Mouse (Mus musculus): Measurements from ENCODE around the gene Prpf8. TPM values are rescaled to one million over a fixed set of nuclear protein-coding genes. Genes with fewer than 3 reads are reported as not detected.

The Prpf8 gene
- total RNA-seq, 1 experiment, result 256 TPM

- H3K9me3 ChIP-seq (ENCODE audit: control insufficient read depth, insufficient read depth, low read depth, low read length), result no peaks in the 10 kb centered on the region
- H3K4me1 ChIP-seq (ENCODE audit: control insufficient read depth in 2 of 2, insufficient read depth in 2 of 2, low read length in 2 of 2, poor library complexity in 1 of 2), result no peaks in the 10 kb centered on the region; a peak in 1 of 4 replicates
- no peak for DNase-seq (ENCODE audit: low read depth, low spot score)
- H3K36me3 ChIP-seq (ENCODE audit: control insufficient read depth, insufficient read depth, low read length, poor library complexity, severe bottlenecking), result no peaks in the 10 kb centered on the region
- in situ Hi-C loops (cut with MboI; ENCODE audit: low sequenced_read_pairs in 2 of 2, unreplicated experiment in 2 of 2), result no loop called here
- H3K9ac ChIP-seq (ENCODE audit: insufficient read depth, low read depth, low read length, poor library complexity, severe bottlenecking), result peak overlapping the region; percentile 7; the same call in 1 of the 2 replicates
- H3K4me3 ChIP-seq (ENCODE audit: insufficient read depth in 1 of 2, low read depth in 1 of 2, low read length in 2 of 2, poor library complexity in 1 of 2, severe bottlenecking in 1 of 2), result peak overlapping the region; percentile 6 to 27; a peak in 2 of 4 replicates
- TF ChIP-seq MAFK (IDR thresholded peaks at IDR 0.05; ENCODE audit: insufficient read depth, low read depth, low read length) (no peak), CHD2 (IDR thresholded peaks at IDR 0.05; ENCODE audit: low read depth, low read length) (no peak), ZC3H11A (IDR thresholded peaks at IDR 0.05; ENCODE audit: borderline replicate concordance, low read depth, low read length) (no peak), ZNF384 (IDR thresholded peaks at IDR 0.05; ENCODE audit: low read depth, low read length) (no peak), HCFC1 (IDR thresholded peaks at IDR 0.05; ENCODE audit: borderline replicate concordance, insufficient read depth, low read length) (no peak)
- no peak overlapping the region for H3K27ac ChIP-seq (ENCODE audit: insufficient read depth, low read depth, low read length, poor library complexity, severe bottlenecking)
Measured at GRCm38 (mm10) chr11:75519834-75520633, 33.4 kb downstream of the Prpf8 start.

DNA sequence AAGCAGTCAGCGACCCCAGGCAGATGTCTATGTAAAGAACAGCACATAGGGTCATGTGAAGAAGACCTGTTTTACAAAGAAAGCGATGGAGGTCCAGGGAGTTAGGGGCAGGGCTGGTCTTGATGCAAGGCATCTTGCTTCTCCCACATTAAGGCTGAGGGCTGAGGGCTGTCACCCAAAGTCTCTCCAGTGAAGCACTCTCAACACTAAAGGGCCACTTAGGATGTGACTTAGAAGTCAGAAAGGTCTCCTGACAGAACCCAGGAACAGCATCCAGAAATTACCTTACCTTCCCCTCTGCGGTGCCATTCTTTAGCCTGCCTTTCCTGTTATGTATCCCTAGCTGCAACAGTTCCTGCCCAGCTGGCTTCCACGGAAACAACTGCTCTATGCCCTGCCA is 35.0 kb downstream of the Prpf8 start:
- DNase-seq (ENCODE audit: low read depth, low spot score), result no peak
- no peaks in the 10 kb centered on the region for H3K36me3 ChIP-seq (ENCODE audit: control insufficient read depth, insufficient read depth, low read length, poor library complexity, severe bottlenecking)
- H3K27ac ChIP-seq (ENCODE audit: insufficient read depth, low read depth, low read length, poor library complexity, severe bottlenecking), result no peak overlapping the region
- H3K9ac ChIP-seq (ENCODE audit: insufficient read depth, low read depth, low read length, poor library complexity, severe bottlenecking), result no peak overlapping the region
- in situ Hi-C loops (cut with MboI; ENCODE audit: low sequenced_read_pairs in 2 of 2, unreplicated experiment in 2 of 2), result no loop called here
- no peaks in the 10 kb centered on the region; a peak in 1 of 4 replicates for H3K4me1 ChIP-seq (ENCODE audit: control insufficient read depth in 2 of 2, insufficient read depth in 2 of 2, low read length in 2 of 2, poor library complexity in 1 of 2)
- H3K4me3 ChIP-seq (ENCODE audit: insufficient read depth in 1 of 2, low read depth in 1 of 2, low read length in 2 of 2, poor library complexity in 1 of 2, severe bottlenecking in 1 of 2), result no peak overlapping the region
- no peaks in the 10 kb centered on the region for H3K9me3 ChIP-seq (ENCODE audit: control insufficient read depth, insufficient read depth, low read depth, low read length)
- no peak for TF ChIP-seq MAFK (IDR thresholded peaks at IDR 0.05; ENCODE audit: insufficient read depth, low read depth, low read length)
- no peak for TF ChIP-seq ZNF384 (IDR thresholded peaks at IDR 0.05; ENCODE audit: low read depth, low read length)
- TF ChIP-seq CHD2 (IDR thresholded peaks at IDR 0.05; ENCODE audit: low read depth, low read length), result no peak
- no peak for TF ChIP-seq HCFC1 (IDR thresholded peaks at IDR 0.05; ENCODE audit: borderline replicate concordance, insufficient read depth, low read length)
- no peak for TF ChIP-seq ZC3H11A (IDR thresholded peaks at IDR 0.05; ENCODE audit: borderline replicate concordance, low read depth, low read length)

DNA sequence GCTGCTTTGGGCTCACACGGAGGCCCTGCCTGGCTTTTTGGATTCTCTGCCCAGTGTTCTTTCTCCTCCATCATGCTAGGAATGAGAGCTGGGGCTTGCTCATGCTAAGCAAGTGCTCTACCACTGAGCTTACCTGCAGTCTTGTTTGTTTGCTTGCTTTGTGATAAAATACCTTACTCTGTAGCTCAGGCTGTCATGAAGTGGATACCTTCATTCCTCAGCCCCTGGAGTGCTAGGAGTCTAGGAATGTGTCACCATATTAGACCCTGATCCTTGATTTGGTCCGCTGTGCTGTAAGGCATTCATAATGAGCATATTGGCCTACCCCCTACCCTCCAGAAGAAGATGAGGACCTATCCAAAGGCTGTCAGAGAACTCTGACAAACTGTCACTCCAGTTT is 36.2 kb downstream of the Prpf8 start:
- H3K9ac ChIP-seq (ENCODE audit: insufficient read depth, low read depth, low read length, poor library complexity, severe bottlenecking), result no peak overlapping the region
- H3K4me3 ChIP-seq (ENCODE audit: insufficient read depth in 1 of 2, low read depth in 1 of 2, low read length in 2 of 2, poor library complexity in 1 of 2, severe bottlenecking in 1 of 2), result no peak overlapping the region
- H3K4me1 ChIP-seq (ENCODE audit: control insufficient read depth in 2 of 2, insufficient read depth in 2 of 2, low read length in 2 of 2, poor library complexity in 1 of 2), result no peaks in the 10 kb centered on the region; a peak in 1 of 4 replicates
- H3K36me3 ChIP-seq (ENCODE audit: control insufficient read depth, insufficient read depth, low read length, poor library complexity, severe bottlenecking), result no peaks in the 10 kb centered on the region
- H3K9me3 ChIP-seq (ENCODE audit: control insufficient read depth, insufficient read depth, low read depth, low read length), result no peaks in the 10 kb centered on the region
- in situ Hi-C loops (cut with MboI; ENCODE audit: low sequenced_read_pairs in 2 of 2, unreplicated experiment in 2 of 2), result no loop called here
- DNase-seq (ENCODE audit: low read depth, low spot score), result no peak
- TF ChIP-seq ZNF384 (IDR thresholded peaks at IDR 0.05; ENCODE audit: low read depth, low read length) (no peak), ZC3H11A (IDR thresholded peaks at IDR 0.05; ENCODE audit: borderline replicate concordance, low read depth, low read length) (no peak), HCFC1 (IDR thresholded peaks at IDR 0.05; ENCODE audit: borderline replicate concordance, insufficient read depth, low read length) (no peak), CHD2 (IDR thresholded peaks at IDR 0.05; ENCODE audit: low read depth, low read length) (no peak), MAFK (IDR thresholded peaks at IDR 0.05; ENCODE audit: insufficient read depth, low read depth, low read length) (no peak)
- no peak overlapping the region for H3K27ac ChIP-seq (ENCODE audit: insufficient read depth, low read depth, low read length, poor library complexity, severe bottlenecking)

GRCm38 (mm10) chr11:75525531-75526125 is 39.0 kb downstream of the Prpf8 start:
- Histone ChIP-seq H3K36me3 (ENCODE audit: control insufficient read depth, insufficient read depth, low read length, poor library complexity, severe bottlenecking) (no peaks in the 10 kb centered on the region), H3K27ac (ENCODE audit: insufficient read depth, low read depth, low read length, poor library complexity, severe bottlenecking) (no peak overlapping the region), H3K9me3 (ENCODE audit: control insufficient read depth, insufficient read depth, low read depth, low read length) (no peaks in the 10 kb centered on the region), H3K4me1 (ENCODE audit: control insufficient read depth in 2 of 2, insufficient read depth in 2 of 2, low read length in 2 of 2, poor library complexity in 1 of 2) (no peaks in the 10 kb centered on the region; a peak in 1 of 4 replicates), H3K9ac (ENCODE audit: insufficient read depth, low read depth, low read length, poor library complexity, severe bottlenecking) (no peak overlapping the region), H3K4me3 (ENCODE audit: insufficient read depth in 1 of 2, low read depth in 1 of 2, low read length in 2 of 2, poor library complexity in 1 of 2, severe bottlenecking in 1 of 2) (0 out of 4 replicates have a peak overlapping the region, but pooled peaks of 1 of the 2 experiments have one; percentile 31)
- no peak for TF ChIP-seq ZNF384 (IDR thresholded peaks at IDR 0.05; ENCODE audit: low read depth, low read length)
- TF ChIP-seq ZC3H11A (IDR thresholded peaks at IDR 0.05; ENCODE audit: borderline replicate concordance, low read depth, low read length), result no peak
- TF ChIP-seq HCFC1 (IDR thresholded peaks at IDR 0.05; ENCODE audit: borderline replicate concordance, insufficient read depth, low read length), result no peak
- no peak for TF ChIP-seq MAFK (IDR thresholded peaks at IDR 0.05; ENCODE audit: insufficient read depth, low read depth, low read length)
- no peak for TF ChIP-seq CHD2 (IDR thresholded peaks at IDR 0.05; ENCODE audit: low read depth, low read length)
- in situ Hi-C loops (cut with MboI; ENCODE audit: low sequenced_read_pairs in 2 of 2, unreplicated experiment in 2 of 2), result no loop called here
- DNase-seq (ENCODE audit: low read depth, low spot score), result no peak
